Mouse (Mus musculus): Measurements from ENCODE around the gene Cdh22.

Cdh22 gene

GRCm38 (mm10) chr2:165089470-165089869, 145.2 kb downstream of the Cdh22 start:
- no peak for DNase-seq (ENCODE audit: low read depth, low spot score)

- DNase-seq (ENCODE audit: low read depth, low spot score), result no peak
Measured at GRCm38 (mm10) chr2:165086634-165087033, 148.0 kb downstream of the Cdh22 start.

GRCm38 (mm10) chr2:165081257-165081656, 153.4 kb downstream of the Cdh22 start:
- DNase-seq (ENCODE audit: low read depth, low spot score), result no peak

- peak; percentile 21 for DNase-seq (ENCODE audit: low read depth, low spot score)
Measured at GRCm38 (mm10) chr2:165080657-165081056, 154.0 kb downstream of the Cdh22 start.

- no peak for DNase-seq (ENCODE audit: low read depth, low spot score)
Measured at GRCm38 (mm10) chr2:165078605-165079004, 156.0 kb downstream of the Cdh22 start.

- DNase-seq (ENCODE audit: low read depth, low spot score), result no peak
Measured at GRCm38 (mm10) chr2:165078045-165078444, 156.6 kb downstream of the Cdh22 start.

- no peak for DNase-seq (ENCODE audit: low read depth, low spot score)
Measured at GRCm38 (mm10) chr2:165077055-165077454, 157.6 kb downstream of the Cdh22 start.

GRCm38 (mm10) chr2:165074937-165075336, 159.7 kb downstream of the Cdh22 start:
- DNase-seq (ENCODE audit: low read depth, low spot score), result peak; percentile 71

- DNase-seq (ENCODE audit: low read depth, low spot score), result no peak
Measured at GRCm38 (mm10) chr2:165074081-165074884, 160.4 kb downstream of the Cdh22 start.

GRCm38 (mm10) chr2:165073381-165073781, 161.3 kb downstream of the Cdh22 start:
- DNase-seq (ENCODE audit: low read depth, low spot score), result no peak

GRCm38 (mm10) chr2:165070096-165070816, 164.4 kb downstream of the Cdh22 start:
- DNase-seq (ENCODE audit: low read depth, low spot score), result peak; percentile 80

GRCm38 (mm10) chr2:165068806-165069205, 165.8 kb downstream of the Cdh22 start:
- no peak for DNase-seq (ENCODE audit: low read depth, low spot score)

- no peak for DNase-seq (ENCODE audit: low read depth, low spot score)
Measured at GRCm38 (mm10) chr2:165064489-165064888, 170.2 kb downstream of the Cdh22 start.

GRCm38 (mm10) chr2:165061638-165062433, 172.8 kb downstream of the Cdh22 start:
- DNase-seq (ENCODE audit: low read depth, low spot score), result no peak
